Mouse (Mus musculus): Measurements from ENCODE around the gene Aqp9. TPM values are rescaled to one million over a fixed set of nuclear protein-coding genes. Genes with fewer than 3 reads are reported as not detected.

Aqp9 gene
- polyA plus RNA-seq, 1 experiment: 0.32 TPM

DNA sequence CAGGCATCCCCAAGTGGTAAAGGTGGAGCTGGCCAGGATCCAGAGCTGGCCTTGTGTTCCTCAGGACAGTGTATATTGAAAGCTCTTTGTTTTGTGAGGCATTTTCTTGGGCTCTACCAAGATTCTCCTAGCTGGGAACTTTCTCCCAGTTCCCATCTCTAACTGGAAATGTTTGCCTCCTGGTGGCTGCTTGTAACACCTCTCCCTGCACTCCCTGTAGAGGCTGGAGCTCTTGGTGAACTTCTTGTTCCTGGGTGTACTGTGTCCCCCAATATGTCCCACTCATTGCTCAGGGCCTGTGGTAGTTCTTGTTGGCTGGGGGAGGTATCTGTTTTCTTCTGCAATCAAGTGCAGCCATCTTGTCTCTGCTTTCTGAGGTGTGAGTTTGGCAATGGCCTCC is 104.9 kb downstream of the Aqp9 start:
- Histone ChIP-seq H3K36me3 (ENCODE audit: control insufficient read depth, insufficient read depth) (no peaks in the 10 kb centered on the region), H3K27me3 (ENCODE audit: control insufficient read depth, insufficient read depth, insufficient read length) (no peaks in the 10 kb centered on the region), H3ac (ENCODE audit: control insufficient read depth, insufficient read length) (no peak overlapping the region), H3K4me2 (ENCODE audit: low read depth) (no peak overlapping the region), H3K4me3 (no peak overlapping the region), H3K79me2 (ENCODE audit: control insufficient read depth, insufficient read depth) (no peaks in the 10 kb centered on the region)
- TF ChIP-seq REST (IDR thresholded peaks at IDR 0.05; ENCODE audit: insufficient read depth, insufficient read length): no peak
- TF ChIP-seq CEBPB (IDR thresholded peaks at IDR 0.05; ENCODE audit: insufficient read depth, poor library complexity, severe bottlenecking): no peak
- TF ChIP-seq POLR2AphosphoS2 (IDR thresholded peaks at IDR 0.05; ENCODE audit: insufficient read length, low read depth): no peak
- no peak for TF ChIP-seq USF1 (IDR thresholded peaks at IDR 0.05; ENCODE audit: low read depth)
- TF ChIP-seq SRF (IDR thresholded peaks at IDR 0.05; ENCODE audit: control insufficient read depth, insufficient read length, low read depth): no peak
- TF ChIP-seq MAX (IDR thresholded peaks at IDR 0.05; ENCODE audit: low read depth): no peak
- no peak for TF ChIP-seq MYOD1 (IDR thresholded peaks at IDR 0.05; ENCODE audit: control insufficient read depth in 1 of 3, insufficient read length in 2 of 3, low read depth in 2 of 3)
- no peak for TF ChIP-seq MYOG (IDR thresholded peaks at IDR 0.05; ENCODE audit: control insufficient read depth in 1 of 3, insufficient read depth in 1 of 3, insufficient read length in 2 of 3, low read depth in 2 of 3)
- no peak for TF ChIP-seq E2F4 (IDR thresholded peaks at IDR 0.05; ENCODE audit: insufficient read depth)
- no peak for TF ChIP-seq TCF3 (IDR thresholded peaks at IDR 0.05; ENCODE audit: insufficient read length, low read depth)
- TF ChIP-seq POLR2A (IDR thresholded peaks at IDR 0.05; ENCODE audit: insufficient read length, low read depth): no peak
- TF ChIP-seq TCF12 (IDR thresholded peaks at IDR 0.05; ENCODE audit: insufficient read depth, poor library complexity, severe bottlenecking): no peak

DNA sequence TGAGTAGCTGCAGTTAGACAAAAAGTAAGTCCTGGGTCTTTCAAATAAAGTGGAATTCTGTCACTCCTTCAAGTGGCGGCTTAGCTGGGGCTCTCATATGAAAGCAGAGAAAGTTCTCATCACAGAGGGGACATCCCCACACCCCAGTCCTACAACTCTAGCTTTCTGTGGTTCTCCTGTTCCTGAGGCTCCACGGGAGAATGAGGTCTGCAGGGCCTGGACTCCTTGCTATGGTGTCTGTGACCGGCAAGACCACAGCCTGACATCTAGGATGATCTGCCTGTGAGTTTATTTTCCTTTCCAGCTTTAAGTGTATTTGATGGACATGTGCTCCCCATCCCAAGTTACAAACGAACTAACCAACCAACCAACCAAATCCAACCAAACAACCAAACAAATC is 105.5 kb downstream of the Aqp9 start:
- no peaks in the 10 kb centered on the region for H3K27me3 ChIP-seq (ENCODE audit: control insufficient read depth, insufficient read depth, insufficient read length)
- H3K36me3 ChIP-seq (ENCODE audit: control insufficient read depth, insufficient read depth): no peaks in the 10 kb centered on the region
- TF ChIP-seq REST (IDR thresholded peaks at IDR 0.05; ENCODE audit: insufficient read depth, insufficient read length) (no peak), TCF3 (IDR thresholded peaks at IDR 0.05; ENCODE audit: insufficient read length, low read depth) (no peak), POLR2A (IDR thresholded peaks at IDR 0.05; ENCODE audit: insufficient read length, low read depth) (no peak), SRF (IDR thresholded peaks at IDR 0.05; ENCODE audit: control insufficient read depth, insufficient read length, low read depth) (no peak), CEBPB (IDR thresholded peaks at IDR 0.05; ENCODE audit: insufficient read depth, poor library complexity, severe bottlenecking) (no peak), POLR2AphosphoS2 (IDR thresholded peaks at IDR 0.05; ENCODE audit: insufficient read length, low read depth) (no peak), MAX (IDR thresholded peaks at IDR 0.05; ENCODE audit: low read depth) (no peak), TCF12 (IDR thresholded peaks at IDR 0.05; ENCODE audit: insufficient read depth, poor library complexity, severe bottlenecking) (no peak), USF1 (IDR thresholded peaks at IDR 0.05; ENCODE audit: low read depth) (no peak)
- H3K79me2 ChIP-seq (ENCODE audit: control insufficient read depth, insufficient read depth): no peaks in the 10 kb centered on the region
- H3ac ChIP-seq (ENCODE audit: control insufficient read depth, insufficient read length): no peak overlapping the region
- no peak overlapping the region for H3K4me2 ChIP-seq (ENCODE audit: low read depth)
- H3K4me3 ChIP-seq: no peak overlapping the region

DNA sequence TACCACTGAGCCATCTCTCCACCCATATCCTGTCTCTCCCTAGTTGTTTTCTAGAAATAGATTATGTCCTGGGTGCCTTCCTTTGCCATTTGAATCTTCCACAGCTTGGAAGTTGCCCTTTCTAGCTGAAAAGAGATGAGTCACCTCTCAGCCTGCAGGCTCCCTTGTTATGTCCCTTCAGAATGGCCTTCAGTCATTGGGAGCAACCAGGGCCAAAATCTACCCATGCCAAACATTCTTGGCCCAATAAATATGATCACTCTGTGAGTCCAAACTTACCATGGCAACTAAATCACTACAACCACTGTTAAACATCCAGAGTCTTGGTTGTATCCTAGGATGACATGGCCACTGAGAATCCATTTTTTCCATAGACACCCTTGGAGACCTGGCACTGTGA is 106.2 kb downstream of the Aqp9 start:
- Histone ChIP-seq H3K36me3 (ENCODE audit: control insufficient read depth, insufficient read depth) (no peaks in the 10 kb centered on the region), H3K4me3 (no peak overlapping the region), H3K4me2 (ENCODE audit: low read depth) (no peak overlapping the region), H3K79me2 (ENCODE audit: control insufficient read depth, insufficient read depth) (no peaks in the 10 kb centered on the region), H3K27me3 (ENCODE audit: control insufficient read depth, insufficient read depth, insufficient read length) (no peaks in the 10 kb centered on the region), H3ac (ENCODE audit: control insufficient read depth, insufficient read length) (no peak overlapping the region)
- TF ChIP-seq E2F4 (IDR thresholded peaks at IDR 0.05; ENCODE audit: insufficient read depth) (no peak), SRF (IDR thresholded peaks at IDR 0.05; ENCODE audit: control insufficient read depth, insufficient read length, low read depth) (no peak), REST (IDR thresholded peaks at IDR 0.05; ENCODE audit: insufficient read depth, insufficient read length) (no peak), USF1 (IDR thresholded peaks at IDR 0.05; ENCODE audit: low read depth) (no peak), CEBPB (IDR thresholded peaks at IDR 0.05; ENCODE audit: insufficient read depth, poor library complexity, severe bottlenecking) (no peak), MYOD1 (IDR thresholded peaks at IDR 0.05; ENCODE audit: control insufficient read depth in 1 of 3, insufficient read length in 2 of 3, low read depth in 2 of 3) (no peak), POLR2A (IDR thresholded peaks at IDR 0.05; ENCODE audit: insufficient read length, low read depth) (no peak), TCF3 (IDR thresholded peaks at IDR 0.05; ENCODE audit: insufficient read length, low read depth) (no peak), TCF12 (IDR thresholded peaks at IDR 0.05; ENCODE audit: insufficient read depth, poor library complexity, severe bottlenecking) (no peak), MYOG (IDR thresholded peaks at IDR 0.05; ENCODE audit: control insufficient read depth in 1 of 3, insufficient read depth in 1 of 3, insufficient read length in 2 of 3, low read depth in 2 of 3) (no peak), MAX (IDR thresholded peaks at IDR 0.05; ENCODE audit: low read depth) (no peak), POLR2AphosphoS2 (IDR thresholded peaks at IDR 0.05; ENCODE audit: insufficient read length, low read depth) (no peak)

Other genes starting within 250 kb of the Aqp9 start
- 0.08 TPM for gene Lipc, start 216.5 kb downstream of the Aqp9 start, polyA plus RNA-seq (2012; fragmentation: generic; extraction: Trizol)
- gene Aldh1a2, start 47.1 kb upstream of the Aqp9 start, polyA plus RNA-seq (2012; fragmentation: generic; extraction: Trizol): 0.02 TPM